Comparison of ENCODE assay signal across 19 mouse cellular contexts in the genomic region with DNA sequence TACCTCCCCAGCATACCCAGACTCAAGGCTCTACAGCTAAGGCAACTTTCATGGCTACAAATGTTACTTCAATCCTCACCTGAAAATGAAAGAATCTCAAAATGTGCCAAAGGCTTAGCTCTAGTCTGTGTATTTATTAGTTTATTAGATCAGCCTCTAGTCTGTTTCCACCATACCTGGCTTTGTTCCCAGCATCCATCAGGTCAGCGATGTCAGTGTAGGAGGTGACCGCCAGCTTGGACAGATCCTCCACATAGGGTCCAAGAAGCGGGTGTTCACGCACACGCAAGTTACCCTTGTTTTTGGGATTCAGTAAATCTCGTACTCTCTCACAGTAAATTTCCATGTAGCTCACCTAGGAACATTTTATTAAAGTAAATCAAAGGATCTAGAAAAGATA.
"Had no signal": no experiment of that assay in that cellular context is flagged by ENCODE, and none has a peak within 500 bp of the region (broad histone marks: within the 10 kb centered on the region; RNA-seq: fewer than 3 reads in every experiment).

No protein-coding gene starts in this region.

- DNase-seq: lung, adult 18-20 months; lung, embryonic 14.5 days; lung, postnatal 10 days; lung, postnatal 4 days; midbrain, embryonic 14.5 days; retina, postnatal 1 day; right cerebral cortex, adult 18-20 months; right cerebral cortex, postnatal 25 days; right cerebral cortex, postnatal 4 days; spleen, adult 18-20 months; thymus, adult 18-20 months; thymus, postnatal 14 days; thymus, postnatal 36 days had no signal

- H3K4me2 ChIP-seq: lung, embryonic 14.5 days; midbrain, embryonic 12.5 days; neural tube, embryonic 13.5 days; neural tube, embryonic 15.5 days had no signal

- ATAC-seq: midbrain, embryonic 16.5 days had no signal

- H3K4me3 ChIP-seq: midbrain, embryonic 10.5 days; midbrain, embryonic 12.5 days; myocyte; neural tube, embryonic 13.5 days; neural tube, embryonic 15.5 days had no signal

- H3K27ac ChIP-seq: midbrain, embryonic 10.5 days; midbrain, embryonic 12.5 days; neural tube, embryonic 13.5 days had no signal

- H3K9ac ChIP-seq: lung, embryonic 14.5 days; midbrain, embryonic 12.5 days; neural tube, embryonic 13.5 days; neural tube, embryonic 15.5 days had no signal

- H3K27me3 ChIP-seq: midbrain, embryonic 12.5 days; neural tube, embryonic 13.5 days; neural tube, embryonic 15.5 days had no signal

- H3K9me3 ChIP-seq: neural tube, embryonic 13.5 days had no signal

- H3K4me1 ChIP-seq: midbrain, embryonic 10.5 days; midbrain, embryonic 12.5 days; neural tube, embryonic 13.5 days; neural tube, embryonic 15.5 days had no signal
